Mouse (Mus musculus) thymus, adult 18-20 months (tissue): ENCODE results near the gene Efcab6.

Experiments used
- DNase-seq, 2 experiments: peaks; one replicate each; pipeline ENCODE4 v3.0.0; 2022; ENCODE audit warnings: mixed read lengths in 2 of 2

The Efcab6 gene

GRCm38 (mm10) chr15:83965126-83965525 is 100.1 kb downstream of the Efcab6 start:
- no peak for DNase-seq

GRCm38 (mm10) chr15:83958376-83958775 is 106.8 kb downstream of the Efcab6 start:
- no peak for DNase-seq

DNA sequence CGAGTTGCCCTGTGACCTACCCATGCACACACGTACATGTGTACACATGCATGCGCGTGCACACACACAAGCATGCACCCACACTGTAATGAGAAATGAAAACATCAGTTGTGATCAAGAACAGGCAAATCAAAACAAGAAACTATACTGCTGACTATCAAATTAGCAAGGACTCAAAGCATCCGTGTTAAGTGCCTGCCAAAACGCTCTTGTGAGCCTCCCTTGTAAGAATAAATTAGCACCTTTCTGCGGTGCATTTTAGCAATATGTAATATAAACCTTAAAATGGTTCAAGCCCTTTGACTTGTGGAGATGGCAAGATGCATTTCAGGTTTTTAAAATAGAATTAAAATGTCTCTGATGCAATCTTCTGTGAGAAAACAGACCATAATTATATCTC is 108.2 kb downstream of the Efcab6 start:
- no peak for DNase-seq

DNA sequence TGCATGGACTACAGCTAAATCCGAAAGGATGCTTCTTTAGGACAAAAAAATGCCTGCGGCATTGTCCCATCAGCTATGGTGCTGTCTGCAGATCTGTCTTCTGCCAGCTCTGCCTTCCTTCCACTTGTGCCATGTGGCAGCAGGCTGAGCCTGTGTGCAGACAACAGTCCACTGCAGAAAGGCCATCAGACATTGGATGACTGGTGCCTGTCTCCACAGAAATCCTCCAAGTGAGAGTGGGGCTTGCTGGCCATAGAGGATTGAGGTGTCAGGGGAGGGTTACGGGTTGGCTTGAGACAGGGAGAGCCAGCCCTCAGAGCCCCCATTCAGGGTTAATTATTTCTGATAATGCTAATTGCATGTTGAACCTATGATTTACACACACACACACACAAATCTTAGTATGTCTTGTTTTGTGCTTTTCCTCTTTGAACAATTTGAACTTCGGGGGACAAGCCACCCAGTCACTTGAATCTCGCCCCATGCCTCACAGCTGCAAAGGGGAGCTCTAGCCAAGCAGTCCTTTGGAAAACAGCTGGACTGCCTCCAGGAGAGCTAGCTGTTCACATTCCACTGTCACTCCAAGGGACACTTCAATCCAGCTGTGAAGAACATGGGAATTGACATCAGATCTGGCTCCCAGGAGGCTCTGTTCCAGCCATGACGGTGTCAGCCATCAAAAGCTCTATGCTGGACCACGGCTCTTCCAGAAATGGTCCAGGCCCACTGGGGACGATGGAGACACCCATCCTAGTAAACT is 109.1 kb downstream of the Efcab6 start:
- no peak for DNase-seq

GRCm38 (mm10) chr15:83949729-83950491 is 115.3 kb downstream of the Efcab6 start:
- no peak for DNase-seq

DNA sequence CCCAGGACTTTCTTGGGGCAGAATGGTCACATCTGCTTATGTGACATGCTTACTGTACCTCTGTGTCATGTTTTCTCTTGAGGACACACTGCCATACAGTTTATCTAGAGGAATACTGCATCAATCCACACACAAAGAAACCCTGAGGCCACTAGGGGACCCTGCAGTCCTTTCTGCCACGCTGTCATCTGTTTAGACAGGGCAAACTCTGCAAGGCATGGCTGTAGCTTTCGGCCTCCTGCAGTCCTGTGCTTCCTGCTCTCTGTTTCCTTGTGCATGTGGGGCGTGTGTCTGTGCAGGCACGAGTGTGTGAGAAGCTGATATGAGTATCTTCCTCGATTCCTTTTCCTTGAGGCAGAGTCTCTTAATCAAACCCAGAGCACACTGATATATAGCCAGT is 125.5 kb downstream of the Efcab6 start:
- DNase-seq = no peak

DNA sequence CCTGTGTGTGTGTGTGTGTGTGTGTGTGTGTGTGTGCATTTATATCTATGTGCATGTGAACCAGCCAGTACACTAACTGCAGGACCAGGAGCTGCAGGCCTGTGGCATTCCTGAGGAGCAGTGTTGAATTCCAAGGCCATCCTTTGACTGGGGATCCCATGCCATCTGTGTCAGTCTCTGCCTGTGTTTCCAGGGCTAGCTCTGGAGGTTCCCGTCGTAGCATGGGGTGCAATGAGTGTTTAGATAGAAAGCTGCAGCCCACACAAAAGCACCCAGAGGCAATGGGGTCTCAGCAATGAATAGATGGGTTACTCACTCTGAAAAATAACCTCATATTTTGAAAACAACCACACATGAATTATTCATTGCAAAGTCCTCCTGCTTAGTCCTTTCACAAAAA is 126.7 kb downstream of the Efcab6 start:
- no peak for DNase-seq

- DNase-seq = no peak
Observed at GRCm38 (mm10) chr15:83936506-83936905, 128.7 kb downstream of the Efcab6 start.

GRCm38 (mm10) chr15:83934816-83935215 is 130.4 kb downstream of the Efcab6 start:
- DNase-seq = no peak

DNA sequence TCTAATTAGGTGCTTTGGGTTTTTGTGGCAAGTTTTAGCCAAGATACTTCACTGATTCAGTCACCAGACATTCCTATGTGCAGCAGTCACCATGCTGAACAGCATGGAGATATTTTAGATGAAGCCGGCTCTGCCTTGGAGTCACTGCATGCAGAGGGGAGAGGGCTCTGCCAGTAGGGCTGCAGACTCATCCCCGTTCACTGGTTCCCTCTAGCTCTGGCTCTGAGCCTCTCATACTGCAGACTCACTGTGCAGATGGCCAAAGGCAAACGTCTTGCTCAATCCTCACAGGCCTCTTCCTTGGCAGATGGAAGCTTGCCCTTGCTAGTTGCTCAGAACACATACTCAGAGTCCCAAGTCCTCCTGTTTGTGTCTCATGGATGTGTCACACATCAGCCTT is 139.8 kb downstream of the Efcab6 start:
- no peak for DNase-seq

DNA sequence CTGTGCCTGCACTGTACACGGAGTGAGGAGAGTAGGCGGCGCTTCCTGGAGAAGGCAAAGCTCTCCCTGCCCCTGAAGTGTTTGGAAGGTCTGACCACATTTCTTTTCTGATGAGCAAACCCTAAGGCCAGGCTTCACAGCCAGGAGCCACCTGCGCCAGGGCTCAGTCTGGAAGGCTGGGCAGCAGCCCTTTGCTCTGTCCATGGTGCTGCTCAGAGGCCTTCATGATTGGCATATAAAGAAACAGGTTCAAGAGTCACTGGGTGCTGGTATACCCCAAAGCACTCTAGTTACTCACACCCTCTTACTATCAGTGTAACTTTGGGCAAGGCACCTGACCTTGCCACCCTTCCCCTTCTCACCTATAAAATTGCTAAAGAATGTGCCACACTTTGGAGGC is 140.5 kb downstream of the Efcab6 start:
- DNase-seq = no peak

DNA sequence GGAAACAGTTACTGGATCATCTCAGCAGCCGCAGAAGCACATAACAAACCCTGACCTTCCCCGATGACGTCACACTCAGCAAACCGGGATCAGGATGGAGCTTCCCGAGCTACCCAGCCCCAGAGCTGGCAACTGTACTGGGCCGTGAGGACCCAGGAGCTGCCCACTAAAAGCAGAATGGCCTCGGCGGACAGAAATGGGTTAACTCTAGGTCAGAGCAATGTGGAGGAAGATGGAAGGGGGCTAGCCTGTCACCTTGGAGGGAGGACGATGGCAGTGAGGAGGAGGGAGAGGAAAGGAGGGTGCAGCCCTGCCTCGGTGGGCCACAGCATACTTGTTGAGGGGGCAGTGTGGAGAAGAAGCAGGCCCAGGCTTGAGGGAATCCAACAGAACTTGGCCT is 149.8 kb downstream of the Efcab6 start:
- DNase-seq = no peak

- no peak for DNase-seq
Observed at GRCm38 (mm10) chr15:83913028-83913714, 152.0 kb downstream of the Efcab6 start.

GRCm38 (mm10) chr15:83906472-83906871 is 158.7 kb downstream of the Efcab6 start:
- DNase-seq = no peak

GRCm38 (mm10) chr15:83897286-83897685 is 167.9 kb downstream of the Efcab6 start:
- DNase-seq = no peak

DNA sequence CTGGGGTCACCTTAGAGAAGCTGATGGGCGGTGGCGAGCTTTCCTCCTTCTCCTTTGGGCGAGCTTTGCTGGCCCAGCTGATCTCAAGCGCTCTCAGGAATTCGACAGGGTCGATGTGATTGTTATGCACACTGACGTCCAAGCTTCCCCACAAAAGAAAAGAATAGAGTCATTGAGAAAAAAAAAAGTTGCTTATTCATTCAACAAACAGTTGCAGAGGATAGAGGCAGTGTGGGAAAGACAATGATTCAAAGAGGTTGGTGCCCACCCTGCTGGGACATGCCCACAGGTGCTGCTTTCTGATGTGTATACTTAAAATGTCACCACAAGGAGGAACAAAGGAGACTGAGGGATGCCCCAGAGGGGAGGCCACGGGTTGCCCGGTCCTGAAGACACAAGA is 169.2 kb downstream of the Efcab6 start:
- DNase-seq = no peak

DNA sequence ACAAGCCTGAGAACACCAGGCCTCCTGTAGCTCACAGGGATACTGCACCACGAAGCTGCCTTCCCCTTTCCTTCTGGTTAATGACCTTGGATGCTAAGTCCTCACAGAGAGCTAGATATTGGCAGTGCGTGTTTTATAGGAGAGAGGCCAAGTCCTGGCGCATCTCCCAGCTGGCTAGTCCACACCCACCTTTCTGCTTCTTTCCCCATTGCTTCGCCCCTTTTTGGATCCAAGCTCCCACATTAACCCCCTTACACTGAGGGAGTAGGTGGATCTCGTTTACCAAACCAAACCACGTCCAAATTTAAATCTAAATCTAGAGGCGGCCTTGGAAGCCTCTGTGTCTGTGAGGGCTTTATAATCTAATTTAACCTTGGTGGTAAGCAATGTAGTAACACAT is 170.9 kb downstream of the Efcab6 start:
- DNase-seq = no peak

DNA sequence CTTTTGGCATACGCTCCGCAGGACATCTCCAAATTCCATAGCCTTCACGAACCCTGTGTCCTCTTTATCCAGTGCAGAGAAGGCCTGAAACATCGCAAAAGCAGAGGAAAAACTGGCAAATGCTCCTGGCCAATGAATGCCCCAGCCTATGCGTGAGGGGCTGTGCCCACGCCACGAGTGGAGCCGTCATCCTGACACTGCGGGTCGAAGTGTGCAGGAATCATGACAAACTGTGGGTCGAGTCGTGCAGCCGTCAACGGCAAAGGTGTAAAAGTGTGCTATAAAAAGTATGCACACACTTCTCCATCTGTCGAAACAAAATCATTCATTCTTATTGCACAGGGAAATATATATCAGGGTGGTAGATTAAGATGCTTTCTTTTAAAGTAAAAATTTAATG is 172.3 kb downstream of the Efcab6 start:
- DNase-seq = no peak

DNA sequence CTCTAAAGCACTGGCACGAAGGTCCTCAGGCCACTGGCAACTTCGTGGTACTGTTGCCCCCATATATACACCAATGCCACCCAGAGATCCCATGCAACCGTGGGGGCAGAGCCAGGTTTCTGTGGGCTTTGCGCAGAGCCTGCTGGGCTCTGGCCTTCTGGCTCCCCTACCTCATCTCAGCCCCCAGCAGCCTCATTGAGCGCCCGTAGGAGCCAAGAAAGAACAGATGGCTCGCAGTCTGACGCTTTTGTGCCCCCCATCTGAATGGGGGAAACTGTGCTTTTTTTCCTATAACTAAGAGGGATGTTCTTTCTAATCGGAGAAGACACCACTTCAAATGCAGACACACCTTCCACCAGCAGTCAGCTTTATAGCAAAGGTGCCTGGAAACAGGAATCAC is 180.9 kb downstream of the Efcab6 start:
- no peak for DNase-seq

- no peak for DNase-seq
Observed at GRCm38 (mm10) chr15:83883821-83884220, 181.4 kb downstream of the Efcab6 start.

DNA sequence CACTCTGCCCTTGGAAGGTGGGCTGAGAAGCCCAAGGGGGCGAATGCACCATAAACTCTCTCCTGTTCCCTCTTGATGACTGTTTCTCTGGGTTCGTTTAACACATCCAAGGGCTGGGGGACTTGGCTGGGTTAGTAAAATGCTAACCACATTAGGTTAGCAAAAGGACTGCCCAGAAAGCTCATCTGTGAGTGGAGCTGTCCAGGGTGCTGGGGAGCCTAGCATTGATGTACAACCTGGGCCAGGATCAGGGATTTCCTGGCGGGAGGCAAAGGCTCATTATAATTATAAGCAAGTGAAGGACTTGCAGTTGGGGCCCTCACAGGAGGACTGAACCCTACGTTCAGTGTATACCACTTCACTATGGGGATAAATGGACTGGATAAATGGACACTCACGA is 185.3 kb downstream of the Efcab6 start:
- no peak for DNase-seq

DNA sequence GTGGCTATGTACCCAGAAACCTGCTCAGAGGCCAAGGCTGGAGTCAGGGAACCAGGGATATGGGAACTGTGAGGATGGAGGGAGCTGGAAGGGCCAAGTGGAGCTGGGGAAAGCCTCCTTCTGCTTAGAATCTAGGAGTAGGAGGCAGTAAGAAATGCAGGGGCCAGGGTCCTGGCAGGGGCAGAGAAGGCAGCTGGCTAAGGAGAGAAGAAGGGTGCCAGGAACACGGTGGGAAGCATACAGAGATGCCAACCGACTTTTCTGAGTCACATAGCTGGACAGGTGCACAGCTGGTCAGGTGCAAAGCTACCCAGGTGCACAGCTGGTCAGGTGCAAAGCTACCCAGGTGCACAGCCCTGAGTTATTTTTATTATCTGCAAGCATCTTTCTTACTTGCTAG is 187.3 kb downstream of the Efcab6 start:
- no peak for DNase-seq

DNA sequence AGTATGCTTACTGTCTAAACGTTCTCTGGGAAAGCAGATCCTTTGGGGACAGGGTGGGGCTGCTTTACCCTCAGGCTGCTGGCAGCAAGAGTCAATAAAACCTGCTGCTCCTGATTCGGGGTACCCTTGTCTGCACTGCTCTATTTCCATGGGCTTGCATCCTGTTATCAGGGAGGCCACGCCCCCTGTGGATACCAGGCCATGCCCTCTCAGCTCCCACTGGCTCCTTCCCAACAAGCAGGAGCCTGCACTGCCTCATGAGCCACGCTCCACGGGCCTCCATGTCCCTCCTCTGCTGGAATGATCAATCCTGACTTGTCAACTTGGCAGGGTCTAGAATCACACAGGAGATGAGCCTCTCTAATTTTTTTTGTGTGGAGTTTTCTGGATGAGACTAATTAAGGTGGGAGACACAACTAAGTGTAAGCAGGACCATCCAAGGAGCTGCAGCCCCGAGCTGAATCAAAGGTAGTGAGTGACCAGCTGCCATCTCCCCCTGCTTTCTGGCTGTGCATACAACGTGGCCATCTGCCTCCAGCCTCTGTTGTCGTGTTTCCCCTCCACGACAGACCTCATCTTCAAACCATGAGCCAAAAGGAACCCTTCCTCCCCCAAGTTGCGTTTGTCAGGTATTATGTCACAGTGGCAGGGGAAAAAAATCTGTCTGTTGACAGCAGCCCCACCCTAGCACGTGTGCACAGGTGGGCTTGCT is 187.9 kb downstream of the Efcab6 start:
- no peak for DNase-seq
